Mouse (Mus musculus): Measurements from ENCODE around the gene Gm8994. TPM values are rescaled to one million over a fixed set of nuclear protein-coding genes. Genes with fewer than 3 reads are reported as not detected.
"Not testable (repeated sequence)": the region's sequence is repeated elsewhere in the genome, so short reads cannot be mapped to it uniquely, and the experiment has no call there.

The Gm8994 gene
- polyA plus RNA-seq, 1 experiment from 2014 or later = not detected

- WGBS = 84% methylated on average over 2 of the region's 2 CpGs
- Histone ChIP-seq H3K4me3 (ENCODE audit: low read depth, low read length) (no peak overlapping the region), H3K4me1 (replicated peaks; ENCODE audit: control insufficient read depth, insufficient read depth, low read length) (no peaks in the 10 kb centered on the region), H3K9ac (ENCODE audit: low read depth, low read length) (no peak overlapping the region), H3K27ac (ENCODE audit: low read depth, low read length) (no peak overlapping the region), H3K36me3 (ENCODE audit: control insufficient read depth, insufficient read depth) (no peaks in the 10 kb centered on the region), H3K27me3 (replicated peaks; ENCODE audit: control insufficient read depth, insufficient read depth, low read length) (no peaks in the 10 kb centered on the region), H3K4me2 (replicated peaks; ENCODE audit: low read depth) (no peak overlapping the region), H3K9me3 (ENCODE audit: control insufficient read depth) (no peaks in the 10 kb centered on the region)
- ATAC-seq = no peak
- TF ChIP-seq CTCF (IDR thresholded peaks at IDR 0.05; ENCODE audit: low read depth) = no peak
Observed at GRCm38 (mm10) chr6:136309487-136309886, 17.9 kb upstream of the Gm8994 start.

- H3K4me1 ChIP-seq (replicated peaks; ENCODE audit: control insufficient read depth, insufficient read depth, low read length); H3K36me3 ChIP-seq (ENCODE audit: control insufficient read depth, insufficient read depth); H3K9ac ChIP-seq (ENCODE audit: low read depth, low read length); ATAC-seq; H3K27ac ChIP-seq (ENCODE audit: low read depth, low read length); H3K9me3 ChIP-seq (ENCODE audit: control insufficient read depth); H3K27me3 ChIP-seq (replicated peaks; ENCODE audit: control insufficient read depth, insufficient read depth, low read length); H3K4me3 ChIP-seq (ENCODE audit: low read depth, low read length); H3K4me2 ChIP-seq (replicated peaks; ENCODE audit: low read depth): not testable (repeated sequence)
- WGBS = 97% methylated on average over 26 of the region's 26 CpGs
Observed at GRCm38 (mm10) chr6:136328416-136328815, 1.1 kb downstream of the Gm8994 start.

GRCm38 (mm10) chr6:136340669-136341068, 13.3 kb downstream of the Gm8994 start:
- Histone ChIP-seq H3K27me3 (replicated peaks; ENCODE audit: control insufficient read depth, insufficient read depth, low read length) (no peaks in the 10 kb centered on the region), H3K36me3 (ENCODE audit: control insufficient read depth, insufficient read depth) (no peaks in the 10 kb centered on the region), H3K4me2 (replicated peaks; ENCODE audit: low read depth) (no peak overlapping the region), H3K4me3 (ENCODE audit: low read depth, low read length) (no peak overlapping the region), H3K9me3 (ENCODE audit: control insufficient read depth) (no peaks in the 10 kb centered on the region), H3K27ac (ENCODE audit: low read depth, low read length) (no peak overlapping the region), H3K4me1 (replicated peaks; ENCODE audit: control insufficient read depth, insufficient read depth, low read length) (no peaks in the 10 kb centered on the region), H3K9ac (ENCODE audit: low read depth, low read length) (no peak overlapping the region)
- WGBS = 35% methylated on average over 5 of the region's 5 CpGs
- no peak for ATAC-seq
- no peak for TF ChIP-seq CTCF (IDR thresholded peaks at IDR 0.05; ENCODE audit: low read depth)

- no peak overlapping the region for H3K4me3 ChIP-seq (ENCODE audit: low read depth, low read length)
- no peak overlapping the region for H3K9ac ChIP-seq (ENCODE audit: low read depth, low read length)
- no peaks in the 10 kb centered on the region for H3K27me3 ChIP-seq (replicated peaks; ENCODE audit: control insufficient read depth, insufficient read depth, low read length)
- H3K4me2 ChIP-seq (replicated peaks; ENCODE audit: low read depth) = no peak overlapping the region
- ATAC-seq = no peak
- H3K9me3 ChIP-seq (ENCODE audit: control insufficient read depth) = no peaks in the 10 kb centered on the region
- no peaks in the 10 kb centered on the region for H3K4me1 ChIP-seq (replicated peaks; ENCODE audit: control insufficient read depth, insufficient read depth, low read length)
- WGBS = 78% methylated on average over 1 of the region's 1 CpGs
- no peaks in the 10 kb centered on the region for H3K36me3 ChIP-seq (ENCODE audit: control insufficient read depth, insufficient read depth)
- no peak overlapping the region for H3K27ac ChIP-seq (ENCODE audit: low read depth, low read length)
- TF ChIP-seq CTCF (IDR thresholded peaks at IDR 0.05; ENCODE audit: low read depth) = peak; percentile 9; the same call in 1 of the 2 replicates
Observed at GRCm38 (mm10) chr6:136341093-136341492, 13.8 kb downstream of the Gm8994 start.

GRCm38 (mm10) chr6:136343868-136344267, 16.5 kb downstream of the Gm8994 start:
- WGBS = 79% methylated on average over 7 of the region's 7 CpGs
- no peak for ATAC-seq
- Histone ChIP-seq H3K4me3 (ENCODE audit: low read depth, low read length) (no peak overlapping the region), H3K4me2 (replicated peaks; ENCODE audit: low read depth) (no peak overlapping the region), H3K9me3 (ENCODE audit: control insufficient read depth) (no peaks in the 10 kb centered on the region), H3K27ac (ENCODE audit: low read depth, low read length) (no peak overlapping the region), H3K27me3 (replicated peaks; ENCODE audit: control insufficient read depth, insufficient read depth, low read length) (no peaks in the 10 kb centered on the region), H3K36me3 (ENCODE audit: control insufficient read depth, insufficient read depth) (no peaks in the 10 kb centered on the region), H3K4me1 (replicated peaks; ENCODE audit: control insufficient read depth, insufficient read depth, low read length) (no peaks in the 10 kb centered on the region), H3K9ac (ENCODE audit: low read depth, low read length) (no peak overlapping the region)
- TF ChIP-seq CTCF (IDR thresholded peaks at IDR 0.05; ENCODE audit: low read depth) = no peak

- no peak for TF ChIP-seq CTCF (IDR thresholded peaks at IDR 0.05; ENCODE audit: low read depth)
- no peaks in the 10 kb centered on the region for H3K9me3 ChIP-seq (ENCODE audit: control insufficient read depth)
- no peaks in the 10 kb centered on the region for H3K36me3 ChIP-seq (ENCODE audit: control insufficient read depth, insufficient read depth)
- no peaks in the 10 kb centered on the region for H3K4me1 ChIP-seq (replicated peaks; ENCODE audit: control insufficient read depth, insufficient read depth, low read length)
- 94% methylated on average over 6 of the region's 6 CpGs for WGBS
- no peak overlapping the region for H3K27ac ChIP-seq (ENCODE audit: low read depth, low read length)
- ATAC-seq = no peak
- no peak overlapping the region for H3K4me2 ChIP-seq (replicated peaks; ENCODE audit: low read depth)
- no peak overlapping the region for H3K4me3 ChIP-seq (ENCODE audit: low read depth, low read length)
- H3K9ac ChIP-seq (ENCODE audit: low read depth, low read length) = no peak overlapping the region
- no peaks in the 10 kb centered on the region for H3K27me3 ChIP-seq (replicated peaks; ENCODE audit: control insufficient read depth, insufficient read depth, low read length)
Observed at GRCm38 (mm10) chr6:136345034-136345433, 17.7 kb downstream of the Gm8994 start.

GRCm38 (mm10) chr6:136345641-136346040, 18.3 kb downstream of the Gm8994 start:
- Histone ChIP-seq H3K9ac (ENCODE audit: low read depth, low read length) (no peak overlapping the region), H3K36me3 (ENCODE audit: control insufficient read depth, insufficient read depth) (no peaks in the 10 kb centered on the region), H3K4me2 (replicated peaks; ENCODE audit: low read depth) (no peak overlapping the region), H3K9me3 (ENCODE audit: control insufficient read depth) (no peaks in the 10 kb centered on the region), H3K27ac (ENCODE audit: low read depth, low read length) (no peak overlapping the region), H3K27me3 (replicated peaks; ENCODE audit: control insufficient read depth, insufficient read depth, low read length) (no peaks in the 10 kb centered on the region), H3K4me1 (replicated peaks; ENCODE audit: control insufficient read depth, insufficient read depth, low read length) (no peaks in the 10 kb centered on the region), H3K4me3 (ENCODE audit: low read depth, low read length) (no peak overlapping the region)
- TF ChIP-seq CTCF (IDR thresholded peaks at IDR 0.05; ENCODE audit: low read depth) = no peak
- no peak for ATAC-seq
- WGBS = 82% methylated on average over 7 of the region's 7 CpGs

Measured in intestine, postnatal 0 days (tissue).